23 mouse cellular contexts compared by ENCODE assay signal in the genomic region with DNA sequence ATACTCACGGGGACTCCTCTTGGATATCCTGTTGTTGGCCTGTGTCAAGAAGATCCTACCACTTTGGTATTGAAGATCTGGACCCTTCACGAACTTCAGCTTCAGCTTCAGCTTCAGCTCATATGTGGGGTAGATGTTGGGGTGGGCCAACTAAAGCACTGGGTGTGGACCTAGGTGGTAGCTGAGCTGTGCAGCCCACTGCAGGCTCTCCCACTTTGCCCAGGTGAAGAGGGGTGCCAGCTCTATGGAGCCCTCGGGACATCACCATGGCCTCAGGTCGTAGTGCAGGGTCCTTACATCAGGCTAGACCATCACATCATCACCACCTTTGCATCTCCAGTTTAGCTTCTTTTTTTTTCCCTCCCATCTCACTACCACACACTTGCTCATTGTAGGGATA. TPM values are rescaled to one million over a fixed set of nuclear protein-coding genes. Genes with fewer than 3 reads are reported as not detected.
A peak's percentile ranks its signal among the peaks of the same experiment; 100 is the strongest.
DNase-seq lines count a peak whose midpoint lies in the region; ATAC-seq lines count a peak whose summit lies in the region.
"Had no signal": no experiment of that assay in that cellular context is flagged by ENCODE, and none has a peak within 500 bp of the region (broad histone marks: within the 10 kb centered on the region; RNA-seq: fewer than 3 reads in every experiment).

No protein-coding gene starts in this region.

- intact Hi-C loops in heart, postnatal 36 days (cut with DNase I) = no loop called here

- H3K27ac ChIP-seq in midbrain, embryonic 13.5 days = no peak overlapping the region
- H3K27ac ChIP-seq in midbrain, embryonic 14.5 days (replicated peaks; ENCODE audit: low read depth, low read length) = no peak overlapping the region
- H3K27ac ChIP-seq: embryonic facial prominence, embryonic 13.5 days; embryonic facial prominence, embryonic 15.5 days; forebrain, embryonic 10.5 days; forebrain, embryonic 12.5 days had no signal

- DNase-seq in heart, adult 11 months = peak; percentile 80
- no peak for DNase-seq in heart, postnatal 36 days
- DNase-seq in midbrain, embryonic 14.5 days = no peak
- DNase-seq: adrenal gland, adult 2 months; adrenal gland, postnatal 10 days; adrenal gland, postnatal 25 days; B cell, adult 2 months; cerebellum, adult 11 months; cerebellum, adult 18-20 months; cerebellum, adult 8-10 months; cerebellum, adult 9-11 months; cerebellum, postnatal 14 days; cerebellum, postnatal 36 days; embryo, embryonic 11 days had no signal

- H3K4me1 ChIP-seq in midbrain, embryonic 13.5 days (replicated peaks) = no peaks in the 10 kb centered on the region
- no peaks in the 10 kb centered on the region for H3K4me1 ChIP-seq in midbrain, embryonic 14.5 days (ENCODE audit: control insufficient read depth, insufficient read depth, low read length)
- H3K4me1 ChIP-seq: embryonic facial prominence, embryonic 13.5 days; forebrain, embryonic 10.5 days; forebrain, embryonic 12.5 days had no signal

- no peak overlapping the region for H3K9ac ChIP-seq in midbrain, embryonic 13.5 days (replicated peaks)
- H3K9ac ChIP-seq in midbrain, embryonic 14.5 days (replicated peaks; ENCODE audit: low read length) = no peak overlapping the region
- H3K9ac ChIP-seq: embryonic facial prominence, embryonic 13.5 days; embryonic facial prominence, embryonic 15.5 days; forebrain, embryonic 12.5 days had no signal

- no peak overlapping the region for H3K4me2 ChIP-seq in midbrain, embryonic 13.5 days (replicated peaks)
- H3K4me2 ChIP-seq in midbrain, embryonic 14.5 days (ENCODE audit: low read length) = no peak overlapping the region
- H3K4me2 ChIP-seq: embryonic facial prominence, embryonic 13.5 days; embryonic facial prominence, embryonic 15.5 days; forebrain, embryonic 12.5 days had no signal

- ATAC-seq in midbrain, embryonic 13.5 days = 0 out of 2 replicates have a peak, but pooled peaks have one; percentile 50
- ATAC-seq in midbrain, embryonic 14.5 days (ENCODE audit: low FRiP score, low TSS enrichment) = no peak
- 0 out of 2 replicates have a peak, but pooled peaks have one; percentile 47 for ATAC-seq in megakaryocyte-erythroid progenitor cell, adult 5-6 weeks (replicated peaks; ENCODE audit: low FRiP score, low TSS enrichment, poor library complexity, severe bottlenecking)
- ATAC-seq: forebrain, embryonic 14.5 days; forebrain, embryonic 16.5 days had no signal

- H3K4me3 ChIP-seq in midbrain, embryonic 13.5 days (replicated peaks) = no peak overlapping the region
- no peak overlapping the region for H3K4me3 ChIP-seq in midbrain, embryonic 14.5 days (replicated peaks; ENCODE audit: low read depth, low read length)
- H3K4me3 ChIP-seq: embryonic facial prominence, embryonic 13.5 days; embryonic facial prominence, embryonic 15.5 days; erythroblast, embryonic 14.5 days; forebrain, embryonic 10.5 days; forebrain, embryonic 12.5 days had no signal

- H3K9me3 ChIP-seq in midbrain, embryonic 13.5 days = no peaks in the 10 kb centered on the region
- no peaks in the 10 kb centered on the region for H3K9me3 ChIP-seq in midbrain, embryonic 14.5 days (ENCODE audit: control insufficient read depth, low read length)
- H3K9me3 ChIP-seq: embryonic facial prominence, embryonic 13.5 days; embryonic facial prominence, embryonic 15.5 days; forebrain, embryonic 10.5 days; forebrain, embryonic 12.5 days had no signal

- 91% methylated on average over 4 of the region's 4 CpGs for WGBS in midbrain, embryonic 13.5 days
- 94% methylated on average over 4 of the region's 4 CpGs for WGBS in midbrain, embryonic 14.5 days

- no peaks in the 10 kb centered on the region for H3K36me3 ChIP-seq in midbrain, embryonic 13.5 days
- H3K36me3 ChIP-seq in midbrain, embryonic 14.5 days (ENCODE audit: control insufficient read depth, insufficient read depth, low read length) = no peaks in the 10 kb centered on the region
- H3K36me3 ChIP-seq: embryonic facial prominence, embryonic 13.5 days; embryonic facial prominence, embryonic 15.5 days; forebrain, embryonic 10.5 days; forebrain, embryonic 12.5 days had no signal

- no peaks in the 10 kb centered on the region for H3K27me3 ChIP-seq in midbrain, embryonic 13.5 days
- H3K27me3 ChIP-seq in midbrain, embryonic 14.5 days (ENCODE audit: control insufficient read depth, insufficient read depth, low read length) = no peaks in the 10 kb centered on the region
- H3K27me3 ChIP-seq: embryonic facial prominence, embryonic 13.5 days; embryonic facial prominence, embryonic 15.5 days; forebrain, embryonic 12.5 days had no signal

RNA-seq across cellular contexts. Expression of a gene that starts 9.2 kb away (rescaled TPM):
- 1 to 10 TPM; 5.2 to 5.9 TPM for total RNA-seq in heart, postnatal 36 days (2021)
- 1.4 and 1.6 TPM in 2 replicates for polyA plus RNA-seq in midbrain, embryonic 13.5 days (2015; fragmentation: Nextera tagmentation; extraction: Ambion mirVana)
- 0.72 and 1.5 TPM in 2 replicates for polyA plus RNA-seq in midbrain, embryonic 14.5 days (2014; fragmentation: Nextera tagmentation; extraction: Ambion mirVana)
- total RNA-seq in megakaryocyte-erythroid progenitor cell, adult 5-6 weeks (2014; fragmentation: Nextera tagmentation) = 7.2 and 9.5 TPM in 2 replicates
- 14.4 and 15.5 TPM in 2 replicates for total RNA-seq in megakaryocyte-erythroid progenitor cell, adult 5-6 weeks (2017)
- polyA plus RNA-seq: erythroblast, embryonic 14.5 days had no signal
